Mouse (Mus musculus): ENCODE measurements around the gene Rtbdn.

DNA sequence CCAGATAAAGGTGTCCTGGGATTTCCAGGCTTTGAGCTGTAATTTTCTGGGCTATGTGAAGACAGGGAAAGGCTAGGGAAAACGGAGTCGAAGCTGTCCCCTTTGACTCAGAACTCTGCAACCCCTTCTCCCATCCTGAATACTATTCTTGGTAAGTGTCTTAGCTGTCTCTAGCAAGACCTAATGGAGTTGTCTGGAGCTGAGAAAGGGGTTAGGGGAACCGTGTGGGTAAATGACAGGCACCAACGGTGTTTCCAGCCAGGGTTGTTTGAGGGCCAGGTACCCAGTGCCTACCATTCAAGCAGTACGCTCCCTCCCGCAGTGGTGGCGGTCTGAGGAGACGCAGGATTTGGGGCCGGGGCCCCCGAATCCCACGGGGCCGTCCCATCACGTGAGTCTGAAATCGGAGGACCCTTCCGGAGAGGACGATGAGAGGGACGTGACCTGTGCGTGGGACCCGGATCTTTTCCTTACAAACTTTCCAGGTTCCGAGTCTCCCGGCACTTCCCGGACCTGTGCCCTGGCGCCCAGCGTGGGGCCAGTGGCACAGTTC lies 44.3 kb upstream of the Rtbdn start:
- TF ChIP-seq MAFK (IDR thresholded peaks at IDR 0.05; ENCODE audit: insufficient read depth, low read depth, low read length) (no peak), CHD2 (IDR thresholded peaks at IDR 0.05; ENCODE audit: low read depth, low read length) (no peak)

Data from ES-E14 (cell line).